Mouse (Mus musculus): ENCODE measurements around the gene Antxr1.

Gene Antxr1

GRCm38 (mm10) chr6:87335091-87335934, at the start of gene Antxr1:
TSS of gene Antxr1 (minus strand) at chr6:87335821.
- DNase-seq (ENCODE audit: low read depth in 2 of 2, low spot score in 2 of 2) = peak; percentile 1 to 32

DNA sequence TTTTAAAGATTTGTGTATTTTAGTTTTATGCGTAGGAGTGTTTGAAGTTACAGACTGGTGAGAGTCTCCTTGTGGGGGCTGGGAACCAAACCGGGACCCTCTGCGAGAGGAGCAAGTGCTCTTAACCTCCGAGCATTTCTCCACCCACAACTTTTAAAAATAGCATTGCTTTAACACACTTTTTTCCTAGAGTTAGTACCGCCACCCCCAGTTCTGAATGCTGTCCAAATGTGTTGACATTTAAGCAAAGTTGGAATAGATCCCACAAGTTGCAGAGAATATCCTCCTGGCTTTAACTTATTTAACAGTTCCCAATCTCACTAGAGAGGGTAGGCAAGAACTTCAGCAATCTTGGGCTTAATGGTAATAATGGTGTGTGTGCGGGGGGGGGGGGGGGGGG, 49.1 kb upstream of the Antxr1 start:
- DNase-seq (ENCODE audit: low read depth in 2 of 2, low spot score in 2 of 2) = no peak

- DNase-seq (ENCODE audit: low read depth in 2 of 2, low spot score in 2 of 2) = no peak
Observed at GRCm38 (mm10) chr6:87383926-87384691, 48.5 kb upstream of the Antxr1 start.

- DNase-seq (ENCODE audit: low read depth in 2 of 2, low spot score in 2 of 2) = no peak
Observed at GRCm38 (mm10) chr6:87373057-87373456, 37.4 kb upstream of the Antxr1 start, which contains the start of gene Gkn2. TSS of gene Gkn2 (plus strand) at chr6:87373357.

DNA sequence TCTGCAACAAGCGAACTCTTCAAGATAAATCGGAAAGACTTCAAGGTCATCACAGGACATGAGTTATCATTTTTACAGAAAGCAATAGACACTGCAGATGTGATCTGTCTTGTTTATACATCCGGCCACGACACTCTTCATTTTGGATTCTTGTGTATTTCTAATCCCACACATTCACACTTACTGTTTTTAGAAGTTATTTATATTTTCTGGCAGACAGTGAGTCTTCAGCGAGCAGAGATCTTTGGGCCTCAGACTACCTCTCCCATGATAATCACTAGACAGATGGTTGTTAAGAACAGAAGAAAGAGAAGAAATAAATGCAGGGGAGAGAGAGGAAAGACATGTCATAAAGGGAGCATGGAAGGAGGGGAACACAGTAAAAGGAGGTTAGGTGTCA, 33.6 kb upstream of the Antxr1 start:
- DNase-seq (ENCODE audit: low read depth in 2 of 2, low spot score in 2 of 2) = no peak

GRCm38 (mm10) chr6:87354441-87354840, 18.8 kb upstream of the Antxr1 start:
- no peak for DNase-seq (ENCODE audit: low read depth in 2 of 2, low spot score in 2 of 2)

DNA sequence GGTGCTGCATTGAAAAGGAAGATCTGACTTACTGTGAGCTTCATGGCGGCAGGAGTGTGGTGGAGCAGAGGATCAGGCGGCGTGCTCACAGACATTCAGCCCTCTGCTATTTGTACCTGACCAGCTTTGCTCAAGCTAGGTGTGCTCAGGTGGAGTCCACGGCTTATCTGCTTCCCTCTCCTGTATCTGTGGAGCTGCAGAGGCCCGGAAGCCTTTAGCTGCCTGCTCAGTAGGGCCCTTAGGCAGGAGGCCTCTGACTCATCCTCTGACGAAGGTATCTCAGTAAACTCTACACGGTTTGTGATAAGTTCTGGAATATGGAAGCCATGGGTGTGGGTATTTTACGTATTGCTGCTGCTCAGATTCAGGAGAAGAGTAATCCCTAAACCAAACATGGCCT, 15.2 kb upstream of the Antxr1 start, which contains the start of gene Gkn1:
Gkn1 (minus strand) TSS at position 114 of the 400 bp plus-strand sequence.
- DNase-seq (ENCODE audit: low read depth in 2 of 2, low spot score in 2 of 2) = no peak

- DNase-seq (ENCODE audit: low read depth in 2 of 2, low spot score in 2 of 2) = no peak
Observed at GRCm38 (mm10) chr6:87335935-87336295, 294 bp upstream of the Antxr1 start.

GRCm38 (mm10) chr6:87334361-87335090, 1.1 kb downstream of the Antxr1 start:
- DNase-seq (ENCODE audit: low read depth in 2 of 2, low spot score in 2 of 2) = no peak

- DNase-seq (ENCODE audit: low read depth in 2 of 2, low spot score in 2 of 2) = no peak
Observed at GRCm38 (mm10) chr6:87332380-87332779, 3.2 kb downstream of the Antxr1 start.

- DNase-seq (ENCODE audit: low read depth in 2 of 2, low spot score in 2 of 2) = no peak
Observed at GRCm38 (mm10) chr6:87328265-87329173, 7.1 kb downstream of the Antxr1 start.

GRCm38 (mm10) chr6:87326932-87327331, 8.7 kb downstream of the Antxr1 start:
- no peak for DNase-seq (ENCODE audit: low read depth in 2 of 2, low spot score in 2 of 2)

DNA sequence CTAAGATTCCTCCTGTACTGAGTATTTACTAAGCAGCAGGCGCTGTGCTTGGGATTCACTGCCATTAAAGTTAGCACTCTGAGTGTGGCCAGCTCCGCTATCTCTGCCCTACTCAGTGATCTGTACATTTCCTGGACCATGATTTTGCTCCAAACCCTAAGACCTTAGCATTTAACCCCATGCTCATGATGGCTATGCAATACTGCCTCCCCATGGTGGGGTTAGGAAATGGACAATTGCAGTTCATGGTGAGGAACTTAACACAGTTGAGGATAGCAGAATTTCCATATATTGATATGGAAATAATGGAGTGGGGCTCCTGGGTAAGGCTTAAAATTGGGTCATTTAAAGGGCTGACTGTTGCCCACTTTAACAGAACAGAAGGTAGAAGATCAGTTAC, 12.2 kb downstream of the Antxr1 start:
- peak; percentile 25 to 51 for DNase-seq (ENCODE audit: low read depth in 2 of 2, low spot score in 2 of 2)

GRCm38 (mm10) chr6:87318651-87319050, 17.0 kb downstream of the Antxr1 start:
- no peak for DNase-seq (ENCODE audit: low read depth in 2 of 2, low spot score in 2 of 2)

DNA sequence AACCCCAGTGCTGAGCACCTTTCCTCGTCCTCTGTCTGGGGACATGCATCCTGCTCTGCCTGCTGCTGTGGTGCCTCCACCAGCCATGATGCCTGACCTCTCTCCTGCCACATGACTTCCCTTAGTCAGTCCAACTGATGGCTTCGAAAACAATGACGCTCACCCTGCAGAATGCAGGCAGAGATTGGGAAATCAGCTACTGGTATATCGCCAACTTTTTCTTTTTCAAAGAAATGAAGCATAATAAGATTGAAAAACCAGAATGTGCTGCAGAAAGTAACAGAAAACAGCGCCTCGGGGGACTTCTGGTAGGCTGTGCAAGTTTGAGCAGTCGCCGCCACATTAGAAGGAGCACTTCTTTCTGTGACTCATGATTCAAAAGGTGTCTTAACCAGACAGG, 18.7 kb downstream of the Antxr1 start:
- no peak for DNase-seq (ENCODE audit: low read depth in 2 of 2, low spot score in 2 of 2)

- DNase-seq (ENCODE audit: low read depth in 2 of 2, low spot score in 2 of 2) = no peak
Observed at GRCm38 (mm10) chr6:87312761-87313160, 22.9 kb downstream of the Antxr1 start.

- DNase-seq (ENCODE audit: low read depth in 2 of 2, low spot score in 2 of 2) = no peak
Observed at GRCm38 (mm10) chr6:87304486-87304885, 31.1 kb downstream of the Antxr1 start.

- no peak for DNase-seq (ENCODE audit: low read depth in 2 of 2, low spot score in 2 of 2)
Observed at GRCm38 (mm10) chr6:87302746-87303145, 32.9 kb downstream of the Antxr1 start.

- DNase-seq (ENCODE audit: low read depth in 2 of 2, low spot score in 2 of 2) = no peak
Observed at GRCm38 (mm10) chr6:87301991-87302390, 33.6 kb downstream of the Antxr1 start.

GRCm38 (mm10) chr6:87294904-87295303, 40.7 kb downstream of the Antxr1 start:
- DNase-seq (ENCODE audit: low read depth in 2 of 2, low spot score in 2 of 2) = no peak

All from CD8-positive naive resting alpha-beta T cell, adult 2 months (primary cell).